Mouse (Mus musculus): Measurements from ENCODE around the gene Psrc1. TPM values are rescaled to one million over a fixed set of nuclear protein-coding genes. Genes with fewer than 3 reads are reported as not detected.

Gene Psrc1
- polyA plus RNA-seq, 1 experiment from 2014 or later, result 19.0 TPM

DNA sequence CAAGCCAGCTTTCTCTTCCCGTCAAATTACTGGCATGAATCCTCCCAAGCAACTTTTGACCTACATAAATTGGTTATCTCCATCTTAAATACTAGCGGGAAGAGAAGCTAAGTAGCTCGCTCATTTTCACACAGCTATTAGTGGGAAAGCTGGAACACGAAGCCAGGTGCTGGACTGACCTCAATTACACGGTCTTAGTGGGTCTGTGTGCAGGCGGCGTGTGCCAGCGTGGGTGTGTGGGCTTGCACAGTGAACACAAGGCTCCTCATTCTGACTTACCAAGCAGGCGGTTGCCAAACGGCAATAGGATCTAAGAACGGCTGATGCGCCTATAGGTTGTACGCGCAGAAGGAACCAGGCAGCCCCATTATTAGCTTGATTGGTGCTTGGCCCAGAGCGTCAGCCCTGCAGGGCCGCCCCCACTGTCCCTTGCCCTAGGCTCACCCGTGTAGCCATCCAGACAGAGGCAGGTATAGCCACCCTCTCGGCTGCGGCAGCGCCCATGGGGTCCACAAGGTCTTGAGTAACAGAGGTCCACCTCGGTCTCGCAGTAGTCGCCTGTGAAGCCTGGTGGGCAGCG, 22.8 kb downstream of the Psrc1 start:
- DNase-seq (ENCODE audit: low spot score) (no peak), ATAC-seq (replicated peaks; ENCODE audit: low FRiP score, low read depth) (no peak)
- no peak overlapping the region for H3K4me3 ChIP-seq (replicated peaks; ENCODE audit: low read depth, low read length)
- no peaks in the 10 kb centered on the region for H3K27me3 ChIP-seq (ENCODE audit: insufficient read depth, low read length)
- H3K4me1 ChIP-seq (replicated peaks; ENCODE audit: insufficient read depth, low read length), result peaks cover 20% of the 10 kb centered on the region
- no peaks in the 10 kb centered on the region for H3K9me3 ChIP-seq (replicated peaks; ENCODE audit: low read length)
- no peak overlapping the region for H3K27ac ChIP-seq
- H3K4me2 ChIP-seq (ENCODE audit: low read length), result no peak overlapping the region
- H3K36me3 ChIP-seq (ENCODE audit: insufficient read depth, low read length), result peaks cover 6% of the 10 kb centered on the region; the same call in 1 of the 2 replicates
- no peak for TF ChIP-seq CTCF (IDR thresholded peaks at IDR 0.05; ENCODE audit: low read depth)
- WGBS, result 84% methylated on average over 24 of the region's 24 CpGs
- H3K9ac ChIP-seq (ENCODE audit: low read depth, low read length), result no peak overlapping the region

DNA sequence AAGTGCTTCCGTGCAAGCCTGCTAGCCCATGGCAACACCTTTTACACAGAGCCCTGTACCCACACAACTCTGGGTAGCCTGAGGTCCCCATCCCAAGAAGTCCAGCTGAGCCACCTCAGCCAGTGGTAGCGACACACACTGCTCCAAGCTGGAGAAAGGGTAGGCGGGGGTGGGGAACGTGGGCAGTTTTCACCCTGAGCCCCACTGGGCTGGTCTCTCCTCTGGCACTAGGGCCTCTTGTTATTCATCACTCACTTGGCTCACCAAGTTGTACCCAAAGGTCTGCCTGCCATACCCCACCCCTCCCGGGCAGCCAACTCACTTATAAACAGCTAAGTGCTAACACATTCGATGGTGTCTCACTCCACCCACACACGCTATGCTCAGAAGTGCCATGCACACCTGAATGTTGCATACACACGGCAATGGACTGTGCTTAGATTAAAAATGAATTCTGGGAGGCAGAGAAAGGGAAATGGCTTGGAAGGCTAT, 24.9 kb downstream of the Psrc1 start:
- TF ChIP-seq CTCF (IDR thresholded peaks at IDR 0.05; ENCODE audit: low read depth), result no peak
- DNase-seq (ENCODE audit: low spot score) (no peak), ATAC-seq (replicated peaks; ENCODE audit: low FRiP score, low read depth) (no peak)
- no peaks in the 10 kb centered on the region for H3K27me3 ChIP-seq (ENCODE audit: insufficient read depth, low read length)
- H3K4me2 ChIP-seq (ENCODE audit: low read length), result no peak overlapping the region
- H3K4me1 ChIP-seq (replicated peaks; ENCODE audit: insufficient read depth, low read length), result peaks cover 32% of the 10 kb centered on the region
- H3K9ac ChIP-seq (ENCODE audit: low read depth, low read length), result no peak overlapping the region
- H3K9me3 ChIP-seq (replicated peaks; ENCODE audit: low read length), result no peaks in the 10 kb centered on the region
- peaks cover 17% of the 10 kb centered on the region; the same call in 1 of the 2 replicates for H3K36me3 ChIP-seq (ENCODE audit: insufficient read depth, low read length)
- no peak overlapping the region for H3K4me3 ChIP-seq (replicated peaks; ENCODE audit: low read depth, low read length)
- WGBS, result 91% methylated on average over 8 of the region's 8 CpGs
- no peak overlapping the region for H3K27ac ChIP-seq

GRCm38 (mm10) chr3:108409656-108410358, 26.2 kb downstream of the Psrc1 start:
- peak overlapping the region; percentile 18; the same call in 1 of the 2 replicates for H3K4me2 ChIP-seq (ENCODE audit: low read length)
- no peaks in the 10 kb centered on the region for H3K27me3 ChIP-seq (ENCODE audit: insufficient read depth, low read length)
- peak overlapping the region; percentile 97 for H3K27ac ChIP-seq
- DNase-seq (ENCODE audit: low spot score), result no peak
- TF ChIP-seq CTCF (IDR thresholded peaks at IDR 0.05; ENCODE audit: low read depth), result no peak
- H3K4me1 ChIP-seq (replicated peaks; ENCODE audit: insufficient read depth, low read length), result peaks cover 29% of the 10 kb centered on the region
- no peak for ATAC-seq (replicated peaks; ENCODE audit: low FRiP score, low read depth)
- no peaks in the 10 kb centered on the region for H3K9me3 ChIP-seq (replicated peaks; ENCODE audit: low read length)
- peaks cover 19% of the 10 kb centered on the region; the same call in 1 of the 2 replicates for H3K36me3 ChIP-seq (ENCODE audit: insufficient read depth, low read length)
- peak overlapping the region; percentile 44; the same call in 1 of the 2 replicates for H3K9ac ChIP-seq (ENCODE audit: low read depth, low read length)
- no peak overlapping the region for H3K4me3 ChIP-seq (replicated peaks; ENCODE audit: low read depth, low read length)
- 46% methylated on average over 8 of the region's 8 CpGs for WGBS

GRCm38 (mm10) chr3:108410359-108410714, 26.7 kb downstream of the Psrc1 start:
- H3K27me3 ChIP-seq (ENCODE audit: insufficient read depth, low read length), result no peaks in the 10 kb centered on the region
- peaks cover 19% of the 10 kb centered on the region; the same call in 1 of the 2 replicates for H3K36me3 ChIP-seq (ENCODE audit: insufficient read depth, low read length)
- H3K4me1 ChIP-seq (replicated peaks; ENCODE audit: insufficient read depth, low read length), result peaks cover 29% of the 10 kb centered on the region
- no peaks in the 10 kb centered on the region for H3K9me3 ChIP-seq (replicated peaks; ENCODE audit: low read length)
- no peak for TF ChIP-seq CTCF (IDR thresholded peaks at IDR 0.05; ENCODE audit: low read depth)
- no peak overlapping the region for H3K4me3 ChIP-seq (replicated peaks; ENCODE audit: low read depth, low read length)
- WGBS, result 26% methylated on average over 5 of the region's 5 CpGs
- no peak; the same call in 1 of the 2 replicates for ATAC-seq (replicated peaks; ENCODE audit: low FRiP score, low read depth)
- peak overlapping the region; percentile 97 for H3K27ac ChIP-seq
- peak overlapping the region; percentile 44; the same call in 1 of the 2 replicates for H3K9ac ChIP-seq (ENCODE audit: low read depth, low read length)
- DNase-seq (ENCODE audit: low spot score), result no peak
- peak overlapping the region; percentile 41 for H3K4me2 ChIP-seq (ENCODE audit: low read length)

- Histone ChIP-seq H3K9ac (ENCODE audit: low read depth, low read length) (peak overlapping the region; percentile 44; the same call in 1 of the 2 replicates), H3K9me3 (replicated peaks; ENCODE audit: low read length) (no peaks in the 10 kb centered on the region), H3K36me3 (ENCODE audit: insufficient read depth, low read length) (peaks cover 19% of the 10 kb centered on the region; the same call in 1 of the 2 replicates), H3K27me3 (ENCODE audit: insufficient read depth, low read length) (no peaks in the 10 kb centered on the region), H3K4me2 (ENCODE audit: low read length) (peak overlapping the region; percentile 41), H3K4me3 (replicated peaks; ENCODE audit: low read depth, low read length) (no peak overlapping the region), H3K27ac (peak overlapping the region; percentile 97), H3K4me1 (replicated peaks; ENCODE audit: insufficient read depth, low read length) (peaks cover 29% of the 10 kb centered on the region)
- TF ChIP-seq CTCF (IDR thresholded peaks at IDR 0.05; ENCODE audit: low read depth), result no peak
- DNase-seq (ENCODE audit: low spot score) (peak; percentile 81), ATAC-seq (replicated peaks; ENCODE audit: low FRiP score, low read depth) (peak; percentile 79)
- WGBS, result 27% methylated on average over 5 of the region's 5 CpGs
Measured at GRCm38 (mm10) chr3:108411026-108411753, 27.6 kb downstream of the Psrc1 start.

GRCm38 (mm10) chr3:108411754-108412121, 28.1 kb downstream of the Psrc1 start:
- Histone ChIP-seq H3K4me2 (ENCODE audit: low read length) (peak overlapping the region; percentile 41), H3K27me3 (ENCODE audit: insufficient read depth, low read length) (no peaks in the 10 kb centered on the region), H3K4me1 (replicated peaks; ENCODE audit: insufficient read depth, low read length) (peaks cover 29% of the 10 kb centered on the region), H3K4me3 (replicated peaks; ENCODE audit: low read depth, low read length) (no peak overlapping the region), H3K36me3 (ENCODE audit: insufficient read depth, low read length) (peaks cover 13% of the 10 kb centered on the region; the same call in 1 of the 2 replicates), H3K9me3 (replicated peaks; ENCODE audit: low read length) (no peaks in the 10 kb centered on the region), H3K9ac (ENCODE audit: low read depth, low read length) (peak overlapping the region; percentile 44; the same call in 1 of the 2 replicates), H3K27ac (peak overlapping the region; percentile 97)
- WGBS, result 40% methylated on average over 8 of the region's 8 CpGs
- TF ChIP-seq CTCF (IDR thresholded peaks at IDR 0.05; ENCODE audit: low read depth), result no peak
- ATAC-seq (replicated peaks; ENCODE audit: low FRiP score, low read depth) (peak; percentile 83), DNase-seq (ENCODE audit: low spot score) (peak; percentile 73)

Data from kidney, postnatal 0 days (tissue).